12 mouse cellular contexts compared by ENCODE assay signal in genomic region chr5:29309191-29309590, GRCm38 (mm10).
"Had no signal": no experiment of that assay in that cellular context is flagged by ENCODE, and none has a peak within 500 bp of the region (broad histone marks: within the 10 kb centered on the region; RNA-seq: fewer than 3 reads in every experiment).

No protein-coding gene starts in this region.

- H3K27me3 ChIP-seq: limb, embryonic 15.5 days; liver, embryonic 13.5 days; midbrain, embryonic 13.5 days; neural tube, embryonic 13.5 days; stomach, embryonic 15.5 days had no signal

- DNase-seq: kidney, adult 8-10 months; kidney, postnatal 25 days; layer of hippocampus, adult 9-11 months; layer of hippocampus, postnatal 36 days; liver, embryonic 13.5 days; lung, adult 18-20 months; right cerebral cortex, postnatal 14 days; thymus, postnatal 4 days had no signal

- H3K4me2 ChIP-seq: limb, embryonic 15.5 days; liver, embryonic 13.5 days; midbrain, embryonic 13.5 days; neural tube, embryonic 13.5 days; stomach, embryonic 15.5 days had no signal

- H3K36me3 ChIP-seq: liver, embryonic 13.5 days; stomach, embryonic 15.5 days had no signal

- H3K4me3 ChIP-seq: limb, embryonic 15.5 days; liver, embryonic 13.5 days; midbrain, embryonic 13.5 days; neural tube, embryonic 13.5 days; stomach, embryonic 15.5 days had no signal

- ATAC-seq: midbrain, embryonic 13.5 days had no signal

- H3K4me1 ChIP-seq: limb, embryonic 15.5 days; midbrain, embryonic 13.5 days; neural tube, embryonic 13.5 days; stomach, embryonic 15.5 days had no signal

- H3K9ac ChIP-seq: limb, embryonic 15.5 days; liver, embryonic 13.5 days; midbrain, embryonic 13.5 days; neural tube, embryonic 13.5 days; stomach, embryonic 15.5 days had no signal

- H3K9me3 ChIP-seq: limb, embryonic 15.5 days; liver, embryonic 13.5 days; midbrain, embryonic 13.5 days; neural tube, embryonic 13.5 days; stomach, embryonic 15.5 days had no signal

- H3K27ac ChIP-seq: limb, embryonic 15.5 days; liver, embryonic 13.5 days; midbrain, embryonic 13.5 days; neural tube, embryonic 13.5 days; stomach, embryonic 15.5 days had no signal
